Comparison of ENCODE assay signal across 9 mouse cellular contexts in genomic region chr10:79726090-79726489, GRCm38 (mm10). TPM values are rescaled to one million over a fixed set of nuclear protein-coding genes. Genes with fewer than 3 reads are reported as not detected.
A peak's percentile ranks its signal among the peaks of the same experiment; 100 is the strongest.
DNase-seq lines count a peak whose midpoint lies in the region; TF ChIP-seq lines count a peak whose summit lies in the region.
"Had no signal": no experiment of that assay in that cellular context is flagged by ENCODE, and none has a peak within 500 bp of the region (broad histone marks: within the 10 kb centered on the region; RNA-seq: fewer than 3 reads in every experiment).

No protein-coding gene starts in this region.

- DNase-seq in cerebellum, adult 18-20 months: peak; percentile 58 to 67
- no peak for DNase-seq in cerebellum, adult 11-12 months
- DNase-seq in thymus, adult 2 months: peak; percentile 57
- DNase-seq in thymus, adult 18-20 months: no peak
- peak; percentile 67 for DNase-seq in induced T-regulatory cell, adult 2 months (ENCODE audit: low read depth)
- peak; percentile 63 to 67 for DNase-seq in lung, adult 18-20 months
- peak; percentile 56 for DNase-seq in splenic B cell, adult 2 months (ENCODE audit: low read depth, low spot score)
- no peak for DNase-seq in urinary bladder, postnatal 25 days (ENCODE audit: low spot score)

- H3K4me3 ChIP-seq in thymus, adult 2 months (ENCODE audit: control insufficient read depth, insufficient read depth, low read length): no peak overlapping the region

- no peaks in the 10 kb centered on the region for H3K4me1 ChIP-seq in thymus, adult 2 months (replicated peaks; ENCODE audit: control insufficient read depth, insufficient read depth, low read length)

- WGBS in thymus, adult 2 months: 42% methylated on average over 11 of the region's 11 CpGs

- H3K27ac ChIP-seq in thymus, adult 2 months (ENCODE audit: control insufficient read depth, insufficient read depth, low read length): no peak overlapping the region

- no peak for TF ChIP-seq POLR2A in thymus, adult 2 months (IDR thresholded peaks at IDR 0.05; ENCODE audit: control insufficient read depth, extremely low read depth, insufficient read depth, low read length, poor library complexity)

- H3K36me3 ChIP-seq in thymus, adult 2 months (ENCODE audit: control insufficient read depth, insufficient read depth, low read length): no peaks in the 10 kb centered on the region
- no peaks in the 10 kb centered on the region for H3K36me3 ChIP-seq in splenic B cell, adult 2 months (ENCODE audit: control insufficient read depth, insufficient read depth, low read length, poor library complexity, severe bottlenecking)

- H3K27me3 ChIP-seq in thymus, adult 2 months (ENCODE audit: control insufficient read depth, insufficient read depth, low read length): no peaks in the 10 kb centered on the region; the same call in 1 of the 2 replicates
- no peaks in the 10 kb centered on the region for H3K27me3 ChIP-seq in splenic B cell, adult 2 months (ENCODE audit: control insufficient read depth, insufficient read depth, low read length, poor library complexity, severe bottlenecking)

- peak; percentile 85; the same call in 1 of the 2 replicates for TF ChIP-seq CTCF in thymus, adult 2 months (IDR thresholded peaks at IDR 0.05; ENCODE audit: borderline replicate concordance, control insufficient read depth, extremely low read depth, insufficient read depth, low read length, poor library complexity)

RNA-seq across cellular contexts. Expression of gene Hcn2, which starts 9.7 kb away (rescaled TPM):
- 3.1 and 4.7 TPM in 2 replicates for polyA plus RNA-seq in thymus, adult 2 months (2012; rRNA removed)
- polyA plus RNA-seq: heart, embryonic 16.5 days had no signal

RNA-seq across cellular contexts. Expression of gene Polrmt, which starts 20.3 kb away (rescaled TPM):
- 104 and 109 TPM in 2 replicates for polyA plus RNA-seq in thymus, adult 2 months (2012; rRNA removed)

RNA-seq across cellular contexts. Expression of gene Bsg, which starts 21.8 kb away (rescaled TPM):
- polyA plus RNA-seq in thymus, adult 2 months (2012; rRNA removed): 345 and 396 TPM in 2 replicates

RNA-seq across cellular contexts. Expression of gene Fgf22, which starts 28.8 kb away (rescaled TPM):
- polyA plus RNA-seq in thymus, adult 2 months (2012; rRNA removed): not detected in 2 replicates

RNA-seq across cellular contexts. Expression of gene Gzmm, which starts 37.3 kb away (rescaled TPM):
- polyA plus RNA-seq in thymus, adult 2 months (2012; rRNA removed): 0.57 and 1.2 TPM in 2 replicates

Comparison
In these comparisons a context has a peak if more than half of its experiments do, and no peak if none do; other contexts are left out.
1. DNase-seq: peak in cerebellum, adult 18-20 months (2 of 2), thymus, adult 2 months (single experiment), induced T-regulatory cell, adult 2 months (single experiment), lung, adult 18-20 months (2 of 2) and splenic B cell, adult 2 months (single experiment); none in cerebellum, adult 11-12 months (single experiment), thymus, adult 18-20 months (0 of 2) and urinary bladder, postnatal 25 days (single experiment).